Mouse (Mus musculus): ENCODE results near the gene Ralgapa2. TPM values are rescaled to one million over a fixed set of nuclear protein-coding genes. Genes with fewer than 3 reads are reported as not detected.

The Ralgapa2 gene
- polyA plus RNA-seq, 1 experiment from 2014 or later, result 14.6 TPM

DNA sequence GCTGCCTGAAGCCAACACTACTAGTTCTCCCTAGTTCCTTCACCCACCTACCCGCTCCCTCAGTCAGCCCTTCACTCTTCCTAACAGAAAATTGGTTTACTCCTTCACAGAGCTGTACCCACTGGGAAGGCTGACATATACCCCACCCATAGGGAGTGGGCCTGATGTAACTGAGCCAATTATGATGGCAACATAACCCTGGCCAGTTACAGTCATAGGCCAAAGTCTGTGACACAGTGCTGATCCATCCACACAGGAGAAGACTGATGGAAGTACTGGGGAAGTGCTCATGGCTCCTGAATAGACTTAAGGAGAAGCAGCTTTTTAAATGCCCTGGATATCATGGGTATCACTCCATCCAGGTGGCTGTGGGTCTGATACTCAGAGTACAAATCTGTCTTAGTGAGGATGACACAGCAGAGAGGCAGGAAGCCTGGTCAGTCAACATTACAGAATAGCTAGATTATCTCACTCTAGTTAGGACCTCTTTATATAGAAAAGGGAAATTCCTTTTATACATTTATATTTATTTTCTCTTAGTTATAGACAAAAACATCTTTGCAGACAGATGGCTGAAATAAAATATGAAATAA lies 18.7 kb downstream of the Ralgapa2 start:
- no peaks in the 10 kb centered on the region for H3K27me3 ChIP-seq (ENCODE audit: control insufficient read depth, insufficient read depth, low read length)
- H3K9me3 ChIP-seq (ENCODE audit: control insufficient read depth, low read length), result no peaks in the 10 kb centered on the region
- no peaks in the 10 kb centered on the region for H3K36me3 ChIP-seq (ENCODE audit: control insufficient read depth, insufficient read depth, low read length)
- no peak overlapping the region for H3K27ac ChIP-seq (replicated peaks; ENCODE audit: low read depth, low read length)
- H3K4me2 ChIP-seq (ENCODE audit: low read length), result no peak overlapping the region
- no peak overlapping the region for H3K4me3 ChIP-seq (replicated peaks; ENCODE audit: low read depth, low read length)
- ATAC-seq (ENCODE audit: low FRiP score, low TSS enrichment), result no peak
- WGBS, result 100% methylated on average over 1 of the region's 1 CpGs
- H3K4me1 ChIP-seq (ENCODE audit: control insufficient read depth, insufficient read depth, low read length), result peaks cover 4% of the 10 kb centered on the region; the same call in 1 of the 2 replicates
- DNase-seq, result no peak
- H3K9ac ChIP-seq (replicated peaks; ENCODE audit: low read length), result no peak overlapping the region

DNA sequence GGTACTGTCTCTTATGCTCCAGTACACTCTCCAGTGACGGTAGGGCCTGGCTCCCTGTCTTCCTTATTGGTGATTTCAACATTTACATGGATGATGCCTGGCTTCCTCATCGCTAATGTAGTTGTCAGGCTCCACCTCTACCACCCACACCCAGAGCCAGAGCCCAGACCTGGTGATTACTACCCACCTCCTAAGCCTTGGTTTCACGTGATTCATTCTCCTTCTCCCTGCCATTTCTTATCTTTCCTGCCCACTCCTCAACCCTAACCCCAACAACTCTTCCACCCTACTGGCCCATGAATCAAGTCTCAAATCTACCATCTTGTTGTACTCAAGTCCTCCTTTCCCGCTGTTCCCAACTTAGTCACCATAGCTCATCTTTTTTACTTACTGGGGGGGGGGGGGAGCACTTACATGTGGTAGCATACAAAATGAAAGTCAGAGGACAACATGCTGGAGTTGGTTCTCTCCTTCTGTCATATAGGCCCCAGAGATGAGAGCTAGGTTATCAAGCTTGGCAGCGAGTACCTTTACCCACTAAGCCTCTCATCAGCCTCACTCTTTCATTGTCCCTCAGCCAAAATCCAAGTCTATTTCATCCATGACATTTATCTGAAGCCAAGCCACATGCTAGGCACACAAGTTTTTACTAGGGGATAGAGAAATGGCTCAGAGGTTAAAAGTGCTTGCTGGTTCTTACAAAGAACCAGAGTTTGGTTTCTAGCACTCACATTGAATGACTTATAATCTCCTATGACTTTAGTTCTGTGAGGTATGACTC lies 20.1 kb downstream of the Ralgapa2 start:
- Histone ChIP-seq H3K36me3 (ENCODE audit: control insufficient read depth, insufficient read depth, low read length) (no peaks in the 10 kb centered on the region), H3K9ac (replicated peaks; ENCODE audit: low read length) (no peak overlapping the region), H3K27me3 (ENCODE audit: control insufficient read depth, insufficient read depth, low read length) (no peaks in the 10 kb centered on the region), H3K9me3 (ENCODE audit: control insufficient read depth, low read length) (no peaks in the 10 kb centered on the region), H3K27ac (replicated peaks; ENCODE audit: low read depth, low read length) (no peak overlapping the region), H3K4me1 (ENCODE audit: control insufficient read depth, insufficient read depth, low read length) (peaks cover 4% of the 10 kb centered on the region; the same call in 1 of the 2 replicates), H3K4me2 (ENCODE audit: low read length) (no peak overlapping the region), H3K4me3 (replicated peaks; ENCODE audit: low read depth, low read length) (no peak overlapping the region)
- 97% methylated on average over 5 of the region's 5 CpGs for WGBS
- no peak for ATAC-seq (ENCODE audit: low FRiP score, low TSS enrichment)
- DNase-seq, result no peak

DNA sequence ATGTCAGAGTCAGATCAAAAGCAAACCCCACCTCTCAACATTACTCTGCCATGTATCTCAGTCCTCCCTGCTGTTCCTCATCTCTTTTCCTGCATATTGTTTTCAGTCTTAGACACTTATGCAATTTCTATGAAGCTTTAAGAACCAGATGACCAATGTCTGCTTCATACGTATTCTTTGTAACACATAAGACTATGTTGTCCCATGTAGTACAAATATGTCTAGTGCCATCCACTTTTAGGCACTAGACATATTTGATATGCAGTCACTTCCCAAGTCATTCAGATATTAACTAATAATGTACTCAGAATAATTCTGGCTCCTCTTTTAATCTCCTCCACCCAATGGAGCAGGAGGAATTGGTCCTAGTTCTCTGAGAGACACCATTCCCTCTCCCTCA lies 21.2 kb downstream of the Ralgapa2 start:
- Histone ChIP-seq H3K27ac (replicated peaks; ENCODE audit: low read depth, low read length) (no peak overlapping the region), H3K4me3 (replicated peaks; ENCODE audit: low read depth, low read length) (no peak overlapping the region), H3K4me1 (ENCODE audit: control insufficient read depth, insufficient read depth, low read length) (peaks cover 4% of the 10 kb centered on the region; the same call in 1 of the 2 replicates), H3K9ac (replicated peaks; ENCODE audit: low read length) (no peak overlapping the region), H3K27me3 (ENCODE audit: control insufficient read depth, insufficient read depth, low read length) (no peaks in the 10 kb centered on the region), H3K4me2 (ENCODE audit: low read length) (no peak overlapping the region), H3K9me3 (ENCODE audit: control insufficient read depth, low read length) (no peaks in the 10 kb centered on the region), H3K36me3 (ENCODE audit: control insufficient read depth, insufficient read depth, low read length) (no peaks in the 10 kb centered on the region)
- ATAC-seq (ENCODE audit: low FRiP score, low TSS enrichment), result no peak
- WGBS, result 96% methylated on average over 1 of the region's 1 CpGs
- DNase-seq, result no peak

DNA sequence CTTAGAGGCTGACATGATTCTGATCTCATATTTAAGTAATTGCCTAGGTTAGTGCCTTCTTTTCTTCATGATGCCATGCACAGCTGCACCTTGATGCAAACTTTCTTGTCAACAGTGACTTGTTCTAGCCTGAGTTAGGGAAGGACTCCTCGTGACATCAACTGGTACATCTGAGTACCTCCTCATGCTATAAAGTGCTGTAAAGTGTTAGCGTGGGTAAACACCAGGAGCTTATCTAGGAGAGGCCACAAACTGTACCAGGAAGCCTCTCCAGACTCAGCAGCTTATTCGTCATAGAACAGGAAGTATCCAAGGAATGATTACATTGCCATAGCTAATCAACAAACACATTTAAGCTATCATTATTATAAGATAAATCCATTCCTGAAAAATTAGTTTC lies 23.9 kb downstream of the Ralgapa2 start:
- H3K4me2 ChIP-seq (ENCODE audit: low read length), result no peak overlapping the region
- no peaks in the 10 kb centered on the region for H3K9me3 ChIP-seq (ENCODE audit: control insufficient read depth, low read length)
- 93% methylated on average over 3 of the region's 3 CpGs for WGBS
- H3K4me3 ChIP-seq (replicated peaks; ENCODE audit: low read depth, low read length), result no peak overlapping the region
- H3K4me1 ChIP-seq (ENCODE audit: control insufficient read depth, insufficient read depth, low read length), result no peaks in the 10 kb centered on the region
- H3K36me3 ChIP-seq (ENCODE audit: control insufficient read depth, insufficient read depth, low read length), result peaks cover 7% of the 10 kb centered on the region; the same call in 1 of the 2 replicates
- no peak overlapping the region for H3K27ac ChIP-seq (replicated peaks; ENCODE audit: low read depth, low read length)
- ATAC-seq (ENCODE audit: low FRiP score, low TSS enrichment) (no peak), DNase-seq (no peak)
- H3K9ac ChIP-seq (replicated peaks; ENCODE audit: low read length), result no peak overlapping the region
- no peaks in the 10 kb centered on the region for H3K27me3 ChIP-seq (ENCODE audit: control insufficient read depth, insufficient read depth, low read length)

DNA sequence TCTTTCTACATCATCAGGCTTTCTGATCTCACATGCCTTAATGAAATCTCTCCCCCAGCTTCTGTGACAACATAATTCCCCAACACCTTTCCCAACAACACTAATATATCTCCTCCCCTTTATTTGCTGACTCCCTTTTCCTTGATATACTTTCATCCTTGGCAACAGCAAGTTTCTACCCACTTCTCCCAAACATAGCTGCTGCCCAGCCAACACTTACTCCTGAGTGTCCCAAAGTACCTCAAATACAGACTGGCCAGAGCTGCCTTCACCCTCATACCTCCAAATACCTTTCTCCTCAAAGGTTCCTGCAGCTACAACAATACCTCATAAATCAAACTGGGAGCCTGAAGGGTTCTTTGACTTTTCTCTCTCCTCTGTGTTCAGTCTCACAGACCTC lies 29.3 kb downstream of the Ralgapa2 start:
- Histone ChIP-seq H3K9me3 (ENCODE audit: control insufficient read depth, low read length) (no peaks in the 10 kb centered on the region), H3K4me2 (ENCODE audit: low read length) (no peak overlapping the region), H3K4me1 (ENCODE audit: control insufficient read depth, insufficient read depth, low read length) (no peaks in the 10 kb centered on the region), H3K4me3 (replicated peaks; ENCODE audit: low read depth, low read length) (no peak overlapping the region), H3K27ac (replicated peaks; ENCODE audit: low read depth, low read length) (no peak overlapping the region), H3K36me3 (ENCODE audit: control insufficient read depth, insufficient read depth, low read length) (peaks cover 11% of the 10 kb centered on the region; the same call in 1 of the 2 replicates), H3K27me3 (ENCODE audit: control insufficient read depth, insufficient read depth, low read length) (no peaks in the 10 kb centered on the region), H3K9ac (replicated peaks; ENCODE audit: low read length) (no peak overlapping the region)
- DNase-seq, result no peak
- no peak for ATAC-seq (ENCODE audit: low FRiP score, low TSS enrichment)

DNA sequence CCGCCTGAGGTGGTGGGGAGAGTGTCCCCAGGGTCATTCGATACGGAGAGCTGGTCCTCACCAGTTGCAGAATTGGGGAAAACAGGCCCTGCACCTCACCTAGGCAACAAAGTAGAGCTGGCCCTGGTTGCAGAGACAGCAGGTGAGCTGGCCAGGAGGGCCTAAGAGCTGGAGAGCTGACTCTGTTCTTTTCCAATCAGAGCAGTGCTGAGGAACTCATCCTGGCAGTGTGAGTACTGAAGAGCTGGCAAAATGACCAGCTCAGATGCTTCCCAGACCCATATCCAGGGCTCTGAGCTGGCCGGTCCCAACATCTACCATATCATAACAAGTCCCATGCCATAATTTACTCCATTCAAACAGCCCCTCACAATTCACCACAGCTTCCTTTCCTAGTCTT lies 34.7 kb downstream of the Ralgapa2 start:
- ATAC-seq (ENCODE audit: low FRiP score, low TSS enrichment) (no peak), DNase-seq (no peak)
- no peak overlapping the region for H3K27ac ChIP-seq (replicated peaks; ENCODE audit: low read depth, low read length)
- no peaks in the 10 kb centered on the region for H3K9me3 ChIP-seq (ENCODE audit: control insufficient read depth, low read length)
- H3K36me3 ChIP-seq (ENCODE audit: control insufficient read depth, insufficient read depth, low read length), result peaks cover 5% of the 10 kb centered on the region; the same call in 1 of the 2 replicates
- H3K27me3 ChIP-seq (ENCODE audit: control insufficient read depth, insufficient read depth, low read length), result no peaks in the 10 kb centered on the region
- no peak overlapping the region for H3K9ac ChIP-seq (replicated peaks; ENCODE audit: low read length)
- H3K4me2 ChIP-seq (ENCODE audit: low read length), result no peak overlapping the region
- H3K4me3 ChIP-seq (replicated peaks; ENCODE audit: low read depth, low read length), result no peak overlapping the region
- no peaks in the 10 kb centered on the region for H3K4me1 ChIP-seq (ENCODE audit: control insufficient read depth, insufficient read depth, low read length)
- 95% methylated on average over 4 of the region's 4 CpGs for WGBS

DNA sequence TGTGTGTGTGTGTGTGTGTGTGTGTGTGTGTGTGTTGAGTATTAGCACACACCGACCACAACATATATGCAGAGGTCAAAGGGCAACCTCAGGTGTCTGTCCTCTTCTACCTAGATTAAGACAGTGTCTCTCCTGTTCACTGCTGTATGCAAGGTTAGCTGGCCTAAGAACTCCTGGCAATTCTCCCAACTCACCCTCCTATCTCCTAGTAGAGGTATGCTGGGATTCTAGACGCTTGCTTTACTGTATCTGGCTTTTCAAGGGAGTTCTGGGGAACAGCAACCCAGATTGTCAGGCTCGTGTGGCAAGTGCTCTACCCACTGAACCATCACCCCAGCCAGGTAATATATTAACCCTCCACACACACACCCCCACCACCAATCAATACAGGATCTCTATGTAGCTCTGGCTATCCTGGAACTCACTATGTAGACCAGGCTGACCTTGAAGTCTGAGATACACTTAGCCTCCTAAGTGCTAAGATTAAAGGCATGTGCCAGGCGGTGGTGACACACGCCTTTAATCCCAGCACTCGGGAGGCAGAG lies 35.6 kb downstream of the Ralgapa2 start:
- ATAC-seq (ENCODE audit: low FRiP score, low TSS enrichment) (no peak), DNase-seq (no peak)
- Histone ChIP-seq H3K9ac (replicated peaks; ENCODE audit: low read length) (no peak overlapping the region), H3K4me2 (ENCODE audit: low read length) (no peak overlapping the region), H3K9me3 (ENCODE audit: control insufficient read depth, low read length) (no peaks in the 10 kb centered on the region), H3K4me1 (ENCODE audit: control insufficient read depth, insufficient read depth, low read length) (no peaks in the 10 kb centered on the region), H3K27ac (replicated peaks; ENCODE audit: low read depth, low read length) (no peak overlapping the region), H3K27me3 (ENCODE audit: control insufficient read depth, insufficient read depth, low read length) (no peaks in the 10 kb centered on the region), H3K4me3 (replicated peaks; ENCODE audit: low read depth, low read length) (no peak overlapping the region), H3K36me3 (ENCODE audit: control insufficient read depth, insufficient read depth, low read length) (peaks cover 5% of the 10 kb centered on the region; the same call in 1 of the 2 replicates)
- WGBS, result 94% methylated on average over 6 of the region's 6 CpGs

DNA sequence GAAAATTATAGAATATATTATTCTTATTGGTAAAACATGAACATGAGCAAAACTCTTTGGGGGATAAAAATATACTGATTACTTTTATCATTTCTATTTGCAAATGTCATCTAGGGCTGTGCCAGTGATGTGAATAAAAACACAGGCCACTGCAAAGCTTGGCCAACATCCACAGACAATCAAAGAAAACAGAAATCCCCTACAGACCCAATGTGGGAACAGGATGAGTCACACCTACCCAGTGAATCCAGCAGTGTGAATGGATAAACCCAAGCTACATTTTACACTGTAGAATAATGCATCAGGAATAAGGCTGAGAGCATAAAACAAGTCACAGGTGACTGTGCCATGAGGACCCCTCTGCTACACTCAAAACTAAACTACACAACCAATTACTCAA lies 36.1 kb downstream of the Ralgapa2 start:
- ATAC-seq (ENCODE audit: low FRiP score, low TSS enrichment), result no peak
- no peak overlapping the region for H3K27ac ChIP-seq (replicated peaks; ENCODE audit: low read depth, low read length)
- H3K4me2 ChIP-seq (ENCODE audit: low read length), result no peak overlapping the region
- peaks cover 5% of the 10 kb centered on the region; the same call in 1 of the 2 replicates for H3K36me3 ChIP-seq (ENCODE audit: control insufficient read depth, insufficient read depth, low read length)
- H3K9me3 ChIP-seq (ENCODE audit: control insufficient read depth, low read length), result no peaks in the 10 kb centered on the region
- no peak overlapping the region for H3K9ac ChIP-seq (replicated peaks; ENCODE audit: low read length)
- H3K27me3 ChIP-seq (ENCODE audit: control insufficient read depth, insufficient read depth, low read length), result no peaks in the 10 kb centered on the region
- H3K4me1 ChIP-seq (ENCODE audit: control insufficient read depth, insufficient read depth, low read length), result 0 out of 2 replicates have a peak, but pooled peaks cover 3% of the 10 kb centered on the region
- DNase-seq, result no peak
- no peak overlapping the region for H3K4me3 ChIP-seq (replicated peaks; ENCODE audit: low read depth, low read length)

Data from midbrain, embryonic 14.5 days (tissue).